Mouse (Mus musculus): Measurements from ENCODE around the gene Map3k5. TPM values are rescaled to one million over a fixed set of nuclear protein-coding genes. Genes with fewer than 3 reads are reported as not detected.
A peak's percentile ranks its signal among the peaks of the same experiment; 100 is the strongest.

The Map3k5 gene
- polyA plus RNA-seq, 1 experiment: 2.2 TPM

GRCm38 (mm10) chr10:20018406-20018805 is 84.1 kb downstream of the Map3k5 start:
- DNase-seq (ENCODE audit: low read depth): peak; percentile 35
- TF ChIP-seq POLR2A (IDR thresholded peaks at IDR 0.05; ENCODE audit: borderline replicate concordance, extremely low read depth, insufficient read depth, insufficient read length, poor library complexity, severe bottlenecking) (no peak), CTCF (IDR thresholded peaks at IDR 0.05; ENCODE audit: borderline replicate concordance, extremely low read depth, insufficient read depth, insufficient read length) (no peak)

GRCm38 (mm10) chr10:20018806-20019205 is 84.5 kb downstream of the Map3k5 start:
- TF ChIP-seq POLR2A (IDR thresholded peaks at IDR 0.05; ENCODE audit: borderline replicate concordance, extremely low read depth, insufficient read depth, insufficient read length, poor library complexity, severe bottlenecking) (no peak), CTCF (IDR thresholded peaks at IDR 0.05; ENCODE audit: borderline replicate concordance, extremely low read depth, insufficient read depth, insufficient read length) (no peak)
- DNase-seq (ENCODE audit: low read depth): no peak

- no peak for TF ChIP-seq POLR2A (IDR thresholded peaks at IDR 0.05; ENCODE audit: borderline replicate concordance, extremely low read depth, insufficient read depth, insufficient read length, poor library complexity, severe bottlenecking)
- no peak for TF ChIP-seq CTCF (IDR thresholded peaks at IDR 0.05; ENCODE audit: borderline replicate concordance, extremely low read depth, insufficient read depth, insufficient read length)
- DNase-seq (ENCODE audit: low read depth): no peak
Measured at GRCm38 (mm10) chr10:20021256-20021655, 87.0 kb downstream of the Map3k5 start.

DNA sequence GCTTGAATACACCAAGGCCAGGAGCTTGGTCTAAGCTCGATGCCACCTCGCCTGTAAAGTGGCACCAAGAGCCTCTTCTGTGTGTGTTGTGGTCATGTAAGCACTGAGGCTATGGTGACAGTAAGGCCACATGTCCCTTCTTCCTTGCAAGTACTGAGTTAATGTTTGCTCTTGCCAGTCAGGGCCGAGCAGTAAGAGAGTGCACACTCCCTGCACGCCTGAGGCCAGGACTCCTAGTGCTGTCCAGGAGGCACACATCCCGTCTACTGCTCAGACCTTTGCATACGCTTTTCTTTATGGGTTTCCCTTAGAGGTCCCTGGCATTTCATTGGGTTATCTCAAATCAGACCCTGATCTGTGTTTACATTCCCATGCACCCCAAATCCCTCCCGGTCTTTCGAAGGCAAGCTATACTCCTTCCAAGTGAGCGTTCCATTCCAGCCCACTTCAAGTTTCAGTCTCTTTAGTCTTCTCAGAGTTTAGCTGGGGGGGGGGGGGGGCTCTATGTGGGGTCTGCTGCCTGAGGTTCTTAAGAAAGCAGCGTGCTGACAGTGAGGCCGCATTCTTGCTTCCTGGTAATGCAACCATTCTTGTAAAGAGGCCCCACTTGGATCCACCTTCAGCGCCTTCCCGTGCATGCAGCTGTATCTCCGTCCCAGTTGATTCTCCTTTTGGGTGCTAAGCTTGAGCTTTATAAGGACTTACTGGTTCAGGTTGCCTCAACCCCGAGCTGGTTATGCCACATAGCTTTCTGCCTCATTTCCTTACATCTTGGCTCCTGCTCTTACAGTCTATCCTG is 87.6 kb downstream of the Map3k5 start:
- TF ChIP-seq POLR2A (IDR thresholded peaks at IDR 0.05; ENCODE audit: borderline replicate concordance, extremely low read depth, insufficient read depth, insufficient read length, poor library complexity, severe bottlenecking) (no peak), CTCF (IDR thresholded peaks at IDR 0.05; ENCODE audit: borderline replicate concordance, extremely low read depth, insufficient read depth, insufficient read length) (no peak)
- DNase-seq (ENCODE audit: low read depth): no peak

GRCm38 (mm10) chr10:20022608-20023340 is 88.5 kb downstream of the Map3k5 start:
- no peak for DNase-seq (ENCODE audit: low read depth)
- TF ChIP-seq POLR2A (IDR thresholded peaks at IDR 0.05; ENCODE audit: borderline replicate concordance, extremely low read depth, insufficient read depth, insufficient read length, poor library complexity, severe bottlenecking): no peak

DNA sequence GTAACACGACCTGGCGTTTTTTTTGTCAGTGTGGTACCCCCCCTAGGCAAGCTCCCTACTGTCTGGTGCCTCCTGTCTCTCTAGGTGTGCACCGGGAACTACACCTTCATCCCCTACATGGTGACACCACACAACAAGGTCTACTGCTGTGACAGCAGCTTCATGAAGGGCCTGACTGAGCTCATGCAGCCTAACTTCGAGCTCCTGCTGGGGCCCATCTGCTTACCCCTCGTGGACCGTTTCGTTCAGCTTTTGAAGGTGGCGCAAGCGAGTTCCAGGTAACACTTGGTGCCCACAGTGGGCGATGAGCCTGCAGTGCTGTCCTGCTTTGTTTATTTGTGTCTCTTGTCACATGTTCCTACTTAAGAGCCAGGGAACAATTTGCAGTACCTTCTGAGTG is 89.3 kb downstream of the Map3k5 start:
- no peak for TF ChIP-seq CTCF (IDR thresholded peaks at IDR 0.05; ENCODE audit: borderline replicate concordance, extremely low read depth, insufficient read depth, insufficient read length)
- TF ChIP-seq POLR2A (IDR thresholded peaks at IDR 0.05; ENCODE audit: borderline replicate concordance, extremely low read depth, insufficient read depth, insufficient read length, poor library complexity, severe bottlenecking): no peak
- no peak for DNase-seq (ENCODE audit: low read depth)

- TF ChIP-seq CTCF (IDR thresholded peaks at IDR 0.05; ENCODE audit: borderline replicate concordance, extremely low read depth, insufficient read depth, insufficient read length) (no peak), POLR2A (IDR thresholded peaks at IDR 0.05; ENCODE audit: borderline replicate concordance, extremely low read depth, insufficient read depth, insufficient read length, poor library complexity, severe bottlenecking) (no peak)
- no peak for DNase-seq (ENCODE audit: low read depth)
Measured at GRCm38 (mm10) chr10:20024891-20025290, 90.6 kb downstream of the Map3k5 start.

GRCm38 (mm10) chr10:20025781-20026520 is 91.7 kb downstream of the Map3k5 start:
- TF ChIP-seq POLR2A (IDR thresholded peaks at IDR 0.05; ENCODE audit: borderline replicate concordance, extremely low read depth, insufficient read depth, insufficient read length, poor library complexity, severe bottlenecking) (no peak), CTCF (IDR thresholded peaks at IDR 0.05; ENCODE audit: borderline replicate concordance, extremely low read depth, insufficient read depth, insufficient read length) (no peak)
- no peak for DNase-seq (ENCODE audit: low read depth)

DNA sequence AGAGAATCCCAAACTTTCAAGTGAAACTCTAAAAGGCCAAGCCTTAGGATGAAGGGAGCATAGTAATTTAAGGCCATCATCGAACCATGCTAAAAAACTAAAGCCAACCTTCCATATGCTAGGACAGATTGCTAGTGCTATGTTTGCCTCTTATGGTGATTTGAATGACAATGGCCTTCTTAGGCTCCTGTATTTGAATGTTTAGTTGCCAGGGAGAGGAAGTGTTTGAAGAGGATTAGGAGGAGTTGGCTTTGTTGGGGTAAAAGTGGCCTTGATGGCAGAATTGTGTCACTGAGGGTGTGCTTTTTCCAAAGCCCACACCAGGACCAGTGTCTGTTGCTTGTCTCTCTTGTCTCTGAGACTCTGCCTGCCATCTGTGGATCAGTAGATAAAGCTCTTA is 96.4 kb downstream of the Map3k5 start:
- TF ChIP-seq CTCF (IDR thresholded peaks at IDR 0.05; ENCODE audit: borderline replicate concordance, extremely low read depth, insufficient read depth, insufficient read length): no peak
- TF ChIP-seq POLR2A (IDR thresholded peaks at IDR 0.05; ENCODE audit: borderline replicate concordance, extremely low read depth, insufficient read depth, insufficient read length, poor library complexity, severe bottlenecking): no peak
- no peak for DNase-seq (ENCODE audit: low read depth)

DNA sequence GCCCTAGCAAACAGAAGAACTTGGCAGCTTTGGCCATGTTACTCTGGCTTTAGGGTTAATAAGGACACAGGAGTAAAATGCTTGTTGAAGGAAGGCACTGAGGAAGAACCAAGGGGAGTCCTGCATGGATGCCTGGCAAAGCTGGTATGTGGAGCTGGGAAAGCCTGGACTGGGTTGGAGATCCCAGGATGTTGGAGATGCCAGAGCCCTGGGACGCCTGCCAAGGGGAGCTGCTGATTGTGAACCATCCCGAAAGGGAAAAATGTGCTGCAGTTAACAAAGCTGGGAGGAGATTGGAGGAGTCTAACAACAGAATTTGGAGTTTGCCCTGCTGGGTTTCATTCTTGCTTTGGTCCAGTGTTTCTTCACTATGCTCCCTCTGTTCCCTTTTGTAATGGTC is 97.7 kb downstream of the Map3k5 start:
- DNase-seq (ENCODE audit: low read depth): peak; percentile 58
- TF ChIP-seq POLR2A (IDR thresholded peaks at IDR 0.05; ENCODE audit: borderline replicate concordance, extremely low read depth, insufficient read depth, insufficient read length, poor library complexity, severe bottlenecking) (no peak), CTCF (IDR thresholded peaks at IDR 0.05; ENCODE audit: borderline replicate concordance, extremely low read depth, insufficient read depth, insufficient read length) (no peak)

GRCm38 (mm10) chr10:20036375-20036774 is 102.1 kb downstream of the Map3k5 start:
- TF ChIP-seq POLR2A (IDR thresholded peaks at IDR 0.05; ENCODE audit: borderline replicate concordance, extremely low read depth, insufficient read depth, insufficient read length, poor library complexity, severe bottlenecking) (no peak), CTCF (IDR thresholded peaks at IDR 0.05; ENCODE audit: borderline replicate concordance, extremely low read depth, insufficient read depth, insufficient read length) (no peak)
- no peak for DNase-seq (ENCODE audit: low read depth)
